Mouse (Mus musculus) forebrain, embryonic 13.5 days (tissue): Measurements from ENCODE around the gene Csnk1d. TPM values are rescaled to one million over a fixed set of nuclear protein-coding genes. Genes with fewer than 3 reads are reported as not detected.

ENCODE experiments used
- ATAC-seq: fragments of 200-750 bp; cut with Nextera tagmentation; 2 replicates; pipeline ENCODE4 v1.8.0; 2017
- H3K27ac ChIP-seq: fragments of 300-500 bp; sonication (generic); 2 replicates; pipeline ENCODE4 v1.5.1; 2015; ENCODE audit warnings: inconsistent platforms, mild to moderate bottlenecking, moderate library complexity
- H3K27me3 ChIP-seq: fragments of 300-500 bp; sonication (generic); 2 replicates; pipeline ENCODE4 v1.6.1; 2015; ENCODE audit warnings: mild to moderate bottlenecking, inconsistent platforms
- H3K36me3 ChIP-seq: fragments of 300-500 bp; sonication (generic); 2 replicates; pipeline ENCODE4 v1.6.1; 2015; ENCODE audit warnings: mild to moderate bottlenecking, inconsistent platforms; ENCODE audit not compliant: poor library complexity, severe bottlenecking
- H3K4me1 ChIP-seq: fragments of 300-500 bp; sonication (generic); 2 replicates; pipeline ENCODE4 v1.6.1; 2015; ENCODE audit warnings: inconsistent platforms
- H3K4me2 ChIP-seq: fragments of 300-500 bp; sonication (generic); 2 replicates; pipeline ENCODE4 v1.6.1; 2015; ENCODE audit warnings: inconsistent platforms, mild to moderate bottlenecking, moderate library complexity
- H3K4me3 ChIP-seq: fragments of 300-500 bp; sonication (generic); 2 replicates; pipeline ENCODE4 v1.5.1; 2015; ENCODE audit warnings: mild to moderate bottlenecking, inconsistent platforms
- H3K9ac ChIP-seq: fragments of 300-500 bp; sonication (generic); 2 replicates; pipeline ENCODE4 v1.6.1; 2015; ENCODE audit warnings: mild to moderate bottlenecking, inconsistent platforms
- H3K9me3 ChIP-seq: fragments of 300-500 bp; sonication (generic); replicated peaks from 2 replicates; pipeline ENCODE4 v1.6.1; 2016; ENCODE audit warnings: inconsistent platforms
- WGBS: fragments of 180-500 bp; shearing (Covaris S2); methylation state at CpG from one replicate; pipeline ENCODE4 v1.1.7; 2015; 5-methylcytosine and 5-hydroxymethylcytosine counted together
- polyA plus RNA-seq: library from polyadenylated mRNA; unstranded; fragments of >200 nt; fragmentation: Nextera tagmentation; extraction: Ambion mirVana; gene quantifications from 2 replicates; pipeline ENCODE4 v1.2.1, GENCODE M21; 2015

Gene Csnk1d
- polyA plus RNA-seq, 1 experiment from 2014 or later = 122 TPM

DNA sequence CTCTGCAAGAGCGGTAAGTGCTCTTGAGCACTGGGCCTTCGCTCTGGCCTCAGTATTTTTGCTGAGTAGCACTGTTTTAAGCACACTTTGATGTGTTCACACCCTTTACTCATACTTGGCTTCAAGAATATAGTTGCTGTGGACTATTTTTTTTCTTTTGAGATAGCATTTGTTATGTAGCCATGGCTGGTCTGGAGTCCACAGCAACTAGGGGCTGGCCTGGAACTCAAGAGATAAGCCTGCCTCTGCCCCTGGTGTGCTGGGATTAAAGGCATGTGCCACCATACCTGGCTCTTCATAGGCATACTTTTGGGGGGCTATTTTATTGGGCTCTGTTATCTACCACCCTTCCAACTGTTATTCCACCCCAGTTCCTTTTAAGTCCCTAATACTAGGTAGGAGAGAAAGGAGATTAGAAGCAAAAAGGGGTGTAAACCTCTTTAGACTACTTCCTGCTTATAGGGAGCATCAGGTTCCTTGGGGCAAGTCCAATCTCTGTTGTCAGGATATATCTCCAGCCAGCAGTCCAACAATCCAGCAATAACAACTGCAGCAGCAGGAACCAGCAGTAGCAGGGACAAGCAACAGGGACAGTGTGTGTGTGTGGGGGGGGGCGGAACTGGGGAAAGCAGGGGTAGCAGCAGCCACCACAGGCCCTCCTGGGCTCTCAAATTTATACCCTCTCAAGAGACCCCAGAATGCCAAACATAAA lies 19.1 kb upstream of the Csnk1d start:
- no peak for ATAC-seq
- no peak overlapping the region for H3K4me3 ChIP-seq
- WGBS = 89% methylated on average over 3 of the region's 3 CpGs
- no peak overlapping the region for H3K27ac ChIP-seq
- H3K4me2 ChIP-seq = no peak overlapping the region
- no peak overlapping the region for H3K9ac ChIP-seq
- H3K4me1 ChIP-seq = 0 out of 2 replicates have a peak, but pooled peaks cover 6% of the 10 kb centered on the region
- no peaks in the 10 kb centered on the region for H3K9me3 ChIP-seq
- H3K36me3 ChIP-seq = no peaks in the 10 kb centered on the region
- H3K27me3 ChIP-seq = no peaks in the 10 kb centered on the region

DNA sequence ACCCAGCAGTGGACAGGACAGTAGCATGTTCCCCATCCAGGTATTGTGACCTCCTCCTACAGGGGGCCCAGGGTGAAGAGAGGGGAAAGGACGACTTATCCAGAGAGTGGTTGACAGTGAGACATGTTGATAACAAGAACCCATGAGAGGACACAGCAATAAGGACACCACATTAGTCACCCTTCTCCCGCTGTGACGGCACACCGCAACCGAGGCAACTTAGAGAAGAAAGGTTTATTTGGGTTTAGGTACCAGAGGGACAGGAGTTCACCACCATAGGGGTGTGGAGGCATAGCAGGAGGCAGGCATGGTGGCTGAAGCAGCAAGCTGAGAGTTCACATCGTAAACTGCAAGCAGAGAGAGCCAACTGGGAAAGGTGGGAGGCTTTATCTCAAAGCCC lies 15.1 kb upstream of the Csnk1d start:
- 74% methylated on average over 6 of the region's 6 CpGs for WGBS
- no peak overlapping the region for H3K4me2 ChIP-seq
- no peak overlapping the region for H3K4me3 ChIP-seq
- H3K27me3 ChIP-seq = no peaks in the 10 kb centered on the region
- no peaks in the 10 kb centered on the region for H3K36me3 ChIP-seq
- no peak overlapping the region for H3K9ac ChIP-seq
- H3K4me1 ChIP-seq = no peaks in the 10 kb centered on the region
- H3K9me3 ChIP-seq = no peaks in the 10 kb centered on the region
- H3K27ac ChIP-seq = no peak overlapping the region
- no peak for ATAC-seq

DNA sequence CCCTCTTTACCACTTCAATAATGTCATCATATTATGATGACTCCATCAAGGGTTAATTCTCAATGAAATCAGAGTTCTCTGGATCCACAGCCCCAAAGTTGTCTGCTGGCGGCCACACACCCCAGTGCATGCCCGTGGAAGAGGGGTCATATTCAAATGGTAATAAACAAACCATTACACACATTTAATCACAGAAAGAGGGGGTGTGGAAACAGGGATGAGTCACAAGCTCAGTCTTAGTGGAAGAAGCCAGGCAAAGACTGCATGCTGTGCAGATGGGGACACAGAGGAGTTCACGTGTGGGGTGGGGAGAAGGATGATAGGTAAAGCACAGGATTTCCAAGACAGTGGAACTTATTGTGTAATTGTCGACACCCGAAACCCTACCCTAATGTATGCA lies 13.2 kb upstream of the Csnk1d start:
- Histone ChIP-seq H3K4me2 (no peak overlapping the region), H3K9me3 (no peaks in the 10 kb centered on the region), H3K27me3 (no peaks in the 10 kb centered on the region), H3K4me1 (no peaks in the 10 kb centered on the region), H3K4me3 (no peak overlapping the region), H3K9ac (no peak overlapping the region), H3K27ac (no peak overlapping the region), H3K36me3 (peaks cover 2% of the 10 kb centered on the region; the same call in 1 of the 2 replicates)
- ATAC-seq = no peak
- WGBS = 62% methylated on average over 5 of the region's 5 CpGs

DNA sequence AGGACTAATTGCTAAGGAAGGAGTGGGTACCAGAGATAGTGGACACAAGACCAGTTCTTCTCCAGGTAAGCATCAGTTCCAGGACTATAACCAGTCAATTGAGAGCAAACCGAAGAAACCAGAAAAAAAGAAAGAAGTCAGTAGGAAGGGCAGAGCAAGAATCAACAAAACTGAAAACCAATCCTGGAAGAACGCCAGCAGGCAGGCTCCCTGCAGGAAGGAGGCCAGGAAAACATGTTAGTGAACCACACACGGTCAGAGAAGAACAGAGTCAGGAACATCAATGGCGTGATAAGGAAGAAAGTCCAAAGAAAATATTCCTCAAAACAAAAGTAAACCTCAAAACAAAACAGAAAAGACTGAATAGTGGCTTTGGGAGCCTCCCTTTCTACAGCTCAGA lies 10.8 kb upstream of the Csnk1d start:
- H3K27ac ChIP-seq = no peak overlapping the region
- no peaks in the 10 kb centered on the region for H3K27me3 ChIP-seq
- 75% methylated on average over 4 of the region's 4 CpGs for WGBS
- no peak overlapping the region for H3K9ac ChIP-seq
- no peak overlapping the region for H3K4me2 ChIP-seq
- peaks cover 4% of the 10 kb centered on the region; the same call in 1 of the 2 replicates for H3K36me3 ChIP-seq
- no peak overlapping the region for H3K4me3 ChIP-seq
- H3K9me3 ChIP-seq = no peaks in the 10 kb centered on the region
- no peaks in the 10 kb centered on the region for H3K4me1 ChIP-seq
- no peak for ATAC-seq

DNA sequence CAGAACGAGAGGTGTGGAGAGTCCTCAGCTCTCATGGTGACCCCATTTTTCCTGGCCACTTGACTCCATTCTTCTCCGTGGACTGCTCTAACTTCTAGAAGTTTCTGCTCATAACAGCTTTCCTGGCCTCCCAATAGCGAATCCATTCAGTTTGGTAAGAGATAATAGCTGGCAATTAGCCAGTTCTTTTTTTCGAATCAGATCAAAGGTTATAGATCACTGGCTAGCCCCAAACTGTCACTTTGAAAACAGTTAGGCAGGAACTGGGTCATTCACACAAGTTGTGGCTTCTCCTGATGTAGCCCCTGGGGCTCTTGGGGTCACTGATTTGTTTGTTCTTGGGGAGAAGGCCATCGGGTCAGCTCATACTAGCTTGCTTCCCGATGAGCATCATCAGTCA lies 3.6 kb upstream of the Csnk1d start:
- Histone ChIP-seq H3K4me2 (no peak overlapping the region), H3K4me1 (peaks cover 26% of the 10 kb centered on the region), H3K27me3 (no peaks in the 10 kb centered on the region), H3K4me3 (no peak overlapping the region), H3K9ac (no peak overlapping the region), H3K27ac (no peak overlapping the region), H3K36me3 (peaks cover 4% of the 10 kb centered on the region; the same call in 1 of the 2 replicates), H3K9me3 (no peaks in the 10 kb centered on the region)
- WGBS = 90% methylated on average over 6 of the region's 6 CpGs
- no peak for ATAC-seq

DNA sequence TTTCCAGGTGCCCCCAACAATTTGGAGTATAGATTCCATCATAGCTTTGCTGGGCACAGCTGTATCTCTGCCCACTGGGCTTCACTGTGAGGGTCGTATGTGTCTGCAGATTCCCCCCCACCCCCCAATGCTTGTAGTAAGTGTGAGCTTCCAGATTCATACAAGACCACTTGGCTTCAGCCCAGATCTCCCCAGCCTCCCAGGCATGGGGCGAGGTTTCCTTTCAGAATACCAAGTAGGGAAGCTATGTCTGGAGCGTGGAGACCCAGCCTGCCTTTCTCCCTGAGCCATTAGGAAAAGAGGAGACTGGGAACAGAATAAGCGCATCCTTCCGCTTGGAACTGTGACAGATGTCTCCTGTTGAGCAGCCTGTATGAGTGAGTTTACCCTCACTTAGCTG lies 2.5 kb upstream of the Csnk1d start:
- ATAC-seq = no peak
- 78% methylated on average over 5 of the region's 5 CpGs for WGBS
- peaks cover 38% of the 10 kb centered on the region for H3K4me1 ChIP-seq
- no peak overlapping the region for H3K4me2 ChIP-seq
- no peak overlapping the region for H3K27ac ChIP-seq
- H3K9me3 ChIP-seq = no peaks in the 10 kb centered on the region
- no peaks in the 10 kb centered on the region for H3K27me3 ChIP-seq
- H3K9ac ChIP-seq = 0 out of 2 replicates have a peak overlapping the region, but pooled peaks have one; percentile 34
- no peak overlapping the region for H3K4me3 ChIP-seq
- H3K36me3 ChIP-seq = no peaks in the 10 kb centered on the region

DNA sequence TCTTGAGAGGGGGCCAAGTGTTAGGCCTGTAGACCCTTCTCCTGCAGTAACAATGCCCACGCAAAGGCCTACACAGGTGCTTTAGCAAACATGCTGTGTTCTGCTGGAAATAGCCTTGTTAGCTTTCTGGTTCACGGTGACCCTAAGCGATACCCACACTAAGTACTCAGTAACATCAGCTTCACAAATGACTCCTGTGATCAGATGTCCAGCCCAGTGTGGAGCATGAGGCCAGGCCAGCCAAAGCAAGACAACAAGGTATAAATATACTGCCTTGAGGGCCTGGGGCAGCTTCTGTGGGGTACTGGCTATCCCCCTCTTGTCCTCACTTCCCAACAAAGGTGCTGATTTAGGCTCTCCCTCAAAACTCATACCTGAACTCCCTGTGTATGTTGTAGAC lies 1.9 kb upstream of the Csnk1d start:
- H3K4me3 ChIP-seq = no peak overlapping the region
- no peak overlapping the region for H3K27ac ChIP-seq
- no peak overlapping the region for H3K4me2 ChIP-seq
- WGBS = 92% methylated on average over 3 of the region's 3 CpGs
- no peak for ATAC-seq
- peaks cover 43% of the 10 kb centered on the region for H3K4me1 ChIP-seq
- no peak overlapping the region for H3K9ac ChIP-seq
- H3K36me3 ChIP-seq = no peaks in the 10 kb centered on the region
- no peaks in the 10 kb centered on the region for H3K9me3 ChIP-seq
- no peaks in the 10 kb centered on the region for H3K27me3 ChIP-seq

DNA sequence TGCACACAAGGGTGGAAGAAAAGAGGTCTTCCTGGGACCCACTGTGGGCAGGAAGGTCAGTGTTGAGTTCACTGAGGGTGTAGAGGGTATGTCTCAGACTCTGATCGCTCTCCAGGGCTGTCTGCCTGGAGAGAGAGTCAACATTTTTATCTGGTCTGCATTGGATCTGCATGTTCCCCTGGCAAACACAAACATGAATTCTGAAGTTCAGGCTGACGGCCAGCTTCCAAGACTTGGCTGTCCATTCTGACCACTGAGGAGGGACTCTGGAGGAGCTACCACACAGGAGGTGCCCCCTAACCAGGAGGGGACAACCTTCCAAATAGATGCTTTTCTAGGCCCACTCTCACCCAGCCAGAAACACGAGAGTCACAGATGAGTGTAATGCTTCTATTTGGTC lies 661 bp upstream of the Csnk1d start:
- no peak; the same call in 1 of the 2 replicates for ATAC-seq
- Histone ChIP-seq H3K4me2 (peak overlapping the region; percentile 94), H3K9me3 (no peaks in the 10 kb centered on the region), H3K36me3 (peaks cover 6% of the 10 kb centered on the region; the same call in 1 of the 2 replicates), H3K27ac (peak overlapping the region; percentile 95), H3K27me3 (no peaks in the 10 kb centered on the region), H3K4me3 (peak overlapping the region; percentile 100), H3K9ac (peak overlapping the region; percentile 100), H3K4me1 (peaks cover 56% of the 10 kb centered on the region)
- 81% methylated on average over 3 of the region's 3 CpGs for WGBS

DNA sequence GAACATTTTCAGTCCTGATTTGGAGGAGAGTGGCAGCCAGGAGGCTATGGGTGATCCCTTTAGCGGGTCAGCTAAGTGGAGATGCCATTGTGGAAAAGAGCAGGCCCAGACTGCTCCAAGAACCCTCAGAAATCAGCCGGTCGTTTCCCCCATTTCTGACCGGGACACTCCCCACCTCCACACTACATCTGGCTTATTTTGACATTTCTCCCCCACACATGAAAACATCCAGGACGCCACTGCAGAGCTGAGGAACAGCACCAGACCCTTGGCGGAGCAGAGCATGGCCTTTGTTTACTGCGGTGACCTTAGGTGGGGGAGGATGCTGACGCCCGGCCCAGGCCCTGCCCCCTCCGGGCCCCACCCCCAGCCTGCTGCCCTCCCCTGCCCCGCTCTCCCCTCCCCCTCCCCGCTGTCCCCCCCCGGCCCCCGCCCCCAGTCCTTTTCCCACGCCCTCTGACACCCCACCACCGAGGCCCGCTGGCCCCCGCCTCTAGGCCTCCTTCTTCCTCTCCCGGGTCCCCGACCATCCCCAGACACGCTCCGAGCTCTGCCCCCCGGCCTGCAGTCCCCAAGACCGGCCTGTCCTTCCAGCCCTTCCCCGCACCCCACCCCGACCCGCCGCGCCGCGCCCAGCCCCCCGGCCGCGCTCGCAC lies 876 bp downstream of the Csnk1d start:
- peaks cover 18% of the 10 kb centered on the region for H3K36me3 ChIP-seq
- H3K9ac ChIP-seq = peak overlapping the region; percentile 100
- H3K27ac ChIP-seq = peak overlapping the region; percentile 95
- H3K4me1 ChIP-seq = peaks cover 56% of the 10 kb centered on the region
- no peaks in the 10 kb centered on the region for H3K9me3 ChIP-seq
- ATAC-seq = peak; percentile 57
- H3K4me3 ChIP-seq = peak overlapping the region; percentile 100
- H3K27me3 ChIP-seq = no peaks in the 10 kb centered on the region
- peak overlapping the region; percentile 94 for H3K4me2 ChIP-seq
- 1% methylated on average over 17 of the region's 35 CpGs for WGBS

DNA sequence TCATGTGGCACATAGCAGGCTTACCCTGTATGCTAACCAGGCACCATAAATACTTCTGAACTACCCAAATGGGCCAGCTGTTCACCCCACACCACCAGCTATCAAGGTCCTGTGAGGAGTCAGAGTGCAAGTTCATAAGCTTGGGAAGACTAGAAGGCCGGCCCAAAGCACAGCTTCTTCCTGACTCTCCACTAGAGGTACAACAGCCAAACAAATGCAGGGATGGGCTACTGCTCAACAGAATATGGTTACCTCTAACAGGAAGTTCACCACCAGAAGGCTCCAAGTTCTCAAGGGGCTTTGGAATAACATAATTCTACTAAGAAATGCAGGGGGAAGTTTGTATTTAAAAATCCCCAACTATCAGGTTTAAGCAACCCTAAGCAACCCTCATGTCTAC lies 1.6 kb downstream of the Csnk1d start:
- no peak for ATAC-seq
- 43% methylated on average over 1 of the region's 1 CpGs for WGBS
- Histone ChIP-seq H3K4me3 (peak overlapping the region; percentile 100), H3K9me3 (no peaks in the 10 kb centered on the region), H3K4me1 (peaks cover 56% of the 10 kb centered on the region), H3K27ac (0 out of 2 replicates have a peak overlapping the region, but pooled peaks have one; percentile 95), H3K27me3 (no peaks in the 10 kb centered on the region), H3K9ac (peak overlapping the region; percentile 100), H3K36me3 (peaks cover 23% of the 10 kb centered on the region), H3K4me2 (peak overlapping the region; percentile 94)

DNA sequence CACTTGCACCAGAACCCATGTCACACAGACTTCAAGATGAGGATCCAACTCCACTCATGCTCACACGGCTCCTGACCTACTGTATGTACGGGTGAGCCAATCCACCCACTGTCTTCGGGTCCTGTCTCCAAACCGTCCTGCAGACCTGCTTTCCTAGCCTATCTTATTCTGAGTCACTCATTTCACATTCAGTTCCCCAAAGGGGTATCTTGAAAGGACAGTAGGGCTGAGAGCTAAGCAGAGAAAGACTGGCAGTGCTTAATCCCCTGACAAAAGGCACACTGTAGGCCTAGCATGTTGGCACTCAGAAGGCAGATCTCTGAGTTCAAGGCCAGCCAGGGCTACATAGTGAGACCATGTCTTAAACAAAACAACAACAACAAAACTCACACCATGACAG lies 2.7 kb downstream of the Csnk1d start:
- H3K27me3 ChIP-seq = no peaks in the 10 kb centered on the region
- H3K4me2 ChIP-seq = peak overlapping the region; percentile 94
- ATAC-seq = no peak
- H3K36me3 ChIP-seq = peaks cover 28% of the 10 kb centered on the region
- H3K4me1 ChIP-seq = peaks cover 51% of the 10 kb centered on the region
- H3K9me3 ChIP-seq = no peaks in the 10 kb centered on the region
- 0 out of 2 replicates have a peak overlapping the region, but pooled peaks have one; percentile 100 for H3K4me3 ChIP-seq
- WGBS = 77% methylated on average over 4 of the region's 4 CpGs
- no peak overlapping the region for H3K27ac ChIP-seq
- H3K9ac ChIP-seq = peak overlapping the region; percentile 100; the same call in 1 of the 2 replicates

DNA sequence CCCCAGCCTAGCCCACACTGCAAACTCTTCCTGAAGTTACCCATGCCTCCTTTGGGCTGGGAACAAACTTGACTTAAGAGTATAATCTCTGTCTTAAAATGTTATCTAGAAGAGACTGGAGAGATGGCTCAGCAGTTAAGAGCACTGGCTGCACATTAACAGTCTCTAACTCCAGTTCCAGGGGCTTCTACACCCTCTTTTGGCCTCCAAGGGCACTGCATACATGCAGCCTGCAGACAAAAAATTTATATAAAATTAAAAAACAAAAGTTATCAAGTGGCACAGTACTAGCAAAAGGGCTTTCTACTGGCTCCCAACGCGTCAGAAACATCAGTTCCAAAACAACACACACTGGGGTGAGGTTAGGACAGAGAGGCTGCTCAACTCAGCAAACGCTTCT lies 3.5 kb downstream of the Csnk1d start:
- Histone ChIP-seq H3K4me1 (peaks cover 44% of the 10 kb centered on the region), H3K27ac (no peak overlapping the region), H3K36me3 (peaks cover 36% of the 10 kb centered on the region), H3K4me3 (no peak overlapping the region), H3K9me3 (no peaks in the 10 kb centered on the region), H3K4me2 (no peak overlapping the region; the same call in 1 of the 2 replicates), H3K27me3 (no peaks in the 10 kb centered on the region), H3K9ac (0 out of 2 replicates have a peak overlapping the region, but pooled peaks have one; percentile 9)
- 86% methylated on average over 3 of the region's 3 CpGs for WGBS
- ATAC-seq = no peak
